Mouse (Mus musculus) liver, postnatal 0 days (tissue): ENCODE measurements around the gene Atg9a.

ENCODE experiments used
- CTCF ChIP-seq: sonication (generic); IDR thresholded peaks from 2 replicates; pipeline ENCODE4 v1.5.1; 2016; ENCODE audit warnings: antibody characterized with exemption, low read depth
- EP300 ChIP-seq: IDR thresholded peaks from 2 replicates; pipeline ENCODE4 v1.6.1; 2016; ENCODE audit warnings: antibody characterized with exemption, low read depth, mild to moderate bottlenecking

DNA sequence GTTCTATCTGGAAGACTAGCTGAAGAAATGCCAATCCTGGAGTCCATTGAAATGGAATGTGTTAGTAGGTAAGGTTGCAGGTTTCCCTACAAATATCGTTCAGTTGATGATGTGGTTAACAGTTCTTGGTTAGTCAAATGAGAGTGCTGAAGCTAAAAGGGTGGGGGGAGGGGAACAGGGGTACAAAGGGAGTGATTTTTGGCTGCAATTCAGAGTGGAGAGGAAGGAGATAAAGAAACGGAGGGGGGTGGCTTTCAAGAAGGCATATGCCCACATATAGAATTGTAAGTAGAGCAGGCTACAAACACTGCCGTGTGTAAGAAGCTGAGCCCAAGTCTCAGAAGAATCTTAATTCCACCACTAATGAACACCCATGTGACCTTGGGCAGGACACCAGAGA, 33.5 kb upstream of the Atg9a start:
- no peak for TF ChIP-seq CTCF
- TF ChIP-seq EP300: no peak
